Mouse (Mus musculus): Measurements from ENCODE around the gene Myh6.
A peak's percentile ranks its signal among the peaks of the same experiment; 100 is the strongest.
"Not testable (repeated sequence)": the region's sequence is repeated elsewhere in the genome, so short reads cannot be mapped to it uniquely, and the experiment has no call there.

Gene Myh6

GRCm38 (mm10) chr14:54966320-54966977 lies at the start of gene Myh6:
Gene Myh6 (minus strand): TSS chr14:54966927.
- no peak for DNase-seq

DNA sequence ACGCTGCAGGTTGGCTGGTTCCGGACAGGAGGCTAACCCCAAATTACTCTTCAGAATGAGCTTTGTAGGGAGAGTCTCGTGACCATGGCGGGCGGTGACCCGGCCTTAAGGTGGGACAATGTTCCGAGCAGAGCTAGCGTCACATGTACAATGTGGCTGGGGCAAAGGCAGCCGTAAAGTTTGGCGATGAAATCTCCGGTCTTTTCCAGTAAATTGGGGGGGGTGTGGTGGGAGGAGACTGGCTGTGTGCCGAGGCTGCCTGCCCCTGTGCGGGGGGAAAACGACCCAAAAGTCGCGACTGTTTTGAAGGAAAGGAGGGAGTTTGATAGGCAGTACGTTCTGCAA lies 49.0 kb upstream of the Myh6 start:
- DNase-seq = no peak

- peak; percentile 100 for DNase-seq
Observed at GRCm38 (mm10) chr14:55014991-55015766, 48.5 kb upstream of the Myh6 start, which contains the start of gene Ngdn. Gene Ngdn (plus strand): TSS chr14:55015454.

DNA sequence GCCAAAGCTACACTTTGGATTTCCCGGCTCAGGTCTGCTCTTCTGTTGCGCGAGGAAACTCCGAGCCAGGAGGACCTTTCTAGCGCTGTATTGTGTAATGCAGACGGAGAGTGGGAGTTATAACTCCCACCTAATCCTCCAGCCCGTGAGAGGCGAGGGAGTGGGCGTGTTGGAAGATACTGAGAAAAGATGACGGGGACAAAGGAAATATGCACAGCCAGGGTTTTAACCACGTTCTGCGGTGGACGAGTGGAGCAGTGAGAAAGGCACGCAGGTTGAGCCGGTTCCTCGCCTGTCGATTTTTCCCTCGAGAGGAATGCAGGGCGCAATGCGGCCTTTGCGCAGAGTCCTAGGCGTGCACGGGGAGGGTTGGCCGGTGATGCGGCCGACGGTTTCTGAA lies 47.9 kb upstream of the Myh6 start:
- DNase-seq = no peak

- DNase-seq = peak in 1 of 2 experiments; percentile 19
Observed at GRCm38 (mm10) chr14:55011116-55011515, 44.4 kb upstream of the Myh6 start.

DNA sequence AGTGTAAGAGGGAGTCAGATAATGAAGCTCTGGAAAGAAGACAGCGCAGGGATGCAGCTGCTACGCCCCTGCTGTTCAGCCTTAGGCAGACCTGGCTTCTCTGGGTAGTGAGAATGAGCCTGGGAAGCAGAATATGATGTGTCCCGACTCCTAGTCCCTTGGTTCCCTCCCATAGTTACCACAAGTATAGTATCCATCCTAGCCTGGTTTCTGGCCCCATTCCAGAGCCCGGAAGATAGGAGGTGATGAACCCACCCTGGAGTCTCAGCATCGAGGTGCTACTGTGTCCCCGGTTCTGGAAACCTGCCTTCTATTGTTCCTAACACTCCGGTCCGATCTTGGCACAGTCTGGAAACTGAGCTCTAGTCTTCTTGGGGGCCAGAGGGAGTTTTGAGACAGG lies 41.7 kb upstream of the Myh6 start:
- DNase-seq = no peak

DNA sequence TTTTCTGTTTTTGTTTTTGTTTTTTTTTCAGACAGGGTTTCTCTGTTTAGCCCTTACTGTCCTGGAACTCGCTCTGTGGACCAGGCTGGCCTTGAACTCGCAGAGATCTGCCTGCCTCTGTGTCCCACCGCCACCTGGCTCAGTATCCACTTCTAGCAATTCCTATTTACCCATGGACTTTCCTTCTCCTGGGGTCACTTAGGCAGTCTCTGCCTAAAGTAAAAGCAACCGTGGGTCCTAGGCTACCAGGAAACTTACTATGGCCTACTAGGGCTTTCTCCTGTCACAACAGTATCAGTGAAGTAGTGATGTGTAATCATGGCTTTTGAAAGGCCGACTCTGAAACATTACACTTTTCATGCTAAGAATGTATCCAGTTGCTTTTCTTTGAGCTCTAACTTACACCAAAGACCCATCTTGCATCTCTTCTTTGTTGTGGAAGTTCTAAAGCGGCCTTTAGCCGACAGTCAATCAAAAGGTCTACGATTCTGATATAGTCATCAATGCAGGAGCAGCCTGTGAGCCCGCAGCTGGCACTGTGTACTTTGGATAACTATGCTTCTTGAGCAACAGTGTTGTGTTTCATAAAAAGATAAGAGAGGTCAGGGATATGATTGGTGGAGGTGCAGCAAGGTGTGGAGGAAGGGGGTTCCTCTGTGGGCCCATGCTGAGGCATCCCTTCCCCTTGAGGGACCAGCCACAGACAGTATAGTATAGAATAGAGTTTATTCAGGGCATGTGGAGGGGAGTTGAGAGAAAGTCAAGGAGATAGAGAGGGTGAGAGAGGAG lies 40.6 kb upstream of the Myh6 start:
- no peak for DNase-seq

GRCm38 (mm10) chr14:55006541-55006940 lies 39.8 kb upstream of the Myh6 start:
- no peak for DNase-seq

DNA sequence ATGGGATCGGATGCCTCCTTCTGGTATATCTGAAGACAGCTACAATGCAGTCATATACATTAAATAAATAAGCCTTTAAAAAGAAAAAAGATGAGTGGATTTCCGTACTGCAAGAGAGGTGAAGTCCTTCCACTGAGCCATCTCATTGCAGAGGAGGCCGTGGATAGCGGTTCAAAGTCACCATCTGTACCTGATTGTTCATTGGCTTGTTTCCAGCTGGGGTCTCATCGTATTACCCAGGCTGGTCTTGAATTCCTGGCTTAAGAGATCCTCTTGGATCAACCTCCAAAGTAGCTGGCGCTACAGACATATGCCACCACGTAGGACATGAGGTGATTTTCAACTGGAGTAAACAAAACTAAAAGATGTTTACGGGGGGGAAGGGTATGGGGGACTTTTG lies 39.2 kb upstream of the Myh6 start:
- DNase-seq = no peak

GRCm38 (mm10) chr14:55005506-55005905 lies 38.8 kb upstream of the Myh6 start:
- no peak for DNase-seq

DNA sequence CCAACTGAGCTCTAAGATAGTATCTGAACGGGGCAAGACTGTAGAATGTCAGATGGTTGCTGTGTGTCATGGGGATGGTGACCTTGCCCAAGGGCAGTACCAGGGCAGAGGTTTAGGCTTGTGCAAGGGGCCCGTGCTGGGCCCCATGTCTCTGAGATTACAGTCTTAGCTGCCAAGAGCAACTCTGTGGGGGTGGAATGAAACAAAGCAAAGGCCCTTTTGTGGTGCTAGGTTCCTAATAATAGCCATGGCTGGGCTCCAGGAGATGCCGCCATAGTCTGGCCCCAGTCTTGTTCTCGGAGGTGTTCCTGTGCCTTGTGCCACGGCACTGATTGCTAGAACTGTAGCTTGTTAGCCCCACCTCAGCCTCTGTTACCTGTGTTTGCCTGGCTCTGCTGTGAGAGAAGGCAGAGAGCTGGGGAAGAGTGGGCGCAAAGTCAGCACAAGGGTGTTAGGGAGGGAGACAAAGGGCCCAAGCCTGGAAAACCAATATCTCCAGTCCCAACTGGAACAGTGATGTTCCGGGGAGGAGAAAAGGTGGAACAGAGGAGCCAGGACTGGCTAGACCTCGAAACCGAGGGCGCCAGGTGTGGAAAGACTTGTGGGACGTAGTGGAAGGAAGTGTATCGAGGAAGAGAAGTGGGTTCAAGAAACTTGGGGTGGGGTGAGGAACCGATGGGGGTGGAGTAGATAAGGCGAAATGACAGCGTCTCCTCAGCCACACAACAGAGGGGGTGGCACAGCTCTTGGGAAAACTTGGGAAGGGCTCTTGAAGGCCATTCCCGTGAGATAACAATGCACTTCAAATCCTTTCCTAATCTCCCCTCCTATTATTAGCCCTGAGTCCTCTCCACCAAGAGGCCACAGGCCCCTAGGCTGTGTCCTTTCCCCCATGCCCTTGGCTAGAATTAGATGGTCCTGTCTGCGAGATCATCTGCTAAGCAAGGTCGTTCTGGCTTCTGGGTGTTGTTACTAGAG lies 37.4 kb upstream of the Myh6 start:
- DNase-seq = no peak

GRCm38 (mm10) chr14:55002687-55003120 lies 36.0 kb upstream of the Myh6 start:
- DNase-seq = no peak

GRCm38 (mm10) chr14:55001938-55002686 lies 35.4 kb upstream of the Myh6 start:
- DNase-seq = no peak

DNA sequence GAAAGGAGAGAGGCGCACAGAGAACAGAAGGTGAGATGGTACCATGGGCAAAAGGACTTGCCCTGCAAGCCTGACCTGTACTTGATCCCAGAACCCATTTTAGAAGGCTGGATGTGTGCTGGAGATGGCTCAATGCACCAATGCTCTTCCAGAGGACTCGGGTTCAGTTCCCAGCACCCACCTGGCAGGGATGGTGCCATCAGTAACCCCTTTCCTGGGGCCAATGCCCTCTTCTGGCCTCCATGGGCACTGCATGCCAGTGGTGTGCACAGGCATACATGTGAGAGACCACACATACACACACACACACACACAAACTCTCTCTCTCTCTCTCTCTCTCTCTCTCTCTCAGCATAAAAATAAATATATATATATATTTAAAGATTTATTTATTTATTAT lies 34.7 kb upstream of the Myh6 start:
- no peak for DNase-seq

DNA sequence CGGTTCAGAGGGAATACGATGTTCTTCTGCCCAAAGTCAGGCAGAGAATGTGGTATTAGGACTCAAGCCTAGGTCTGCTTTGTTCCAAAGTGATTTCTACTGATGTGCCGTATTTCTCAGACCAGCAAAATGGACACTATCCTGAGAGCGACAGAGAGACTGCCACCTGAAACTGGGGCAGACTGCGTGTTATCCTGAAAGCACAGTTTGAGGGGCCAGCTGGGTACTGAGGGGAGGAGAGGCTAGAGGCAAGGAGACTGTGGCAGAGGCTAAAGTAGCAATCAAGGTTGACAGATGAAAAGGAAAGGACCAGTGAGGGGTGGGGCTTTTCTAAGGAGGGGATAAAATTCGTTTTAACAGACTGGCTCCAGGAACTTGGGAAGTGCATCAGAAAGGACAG lies 34.1 kb upstream of the Myh6 start:
- no peak for DNase-seq

- not testable (repeated sequence) for DNase-seq
Observed at GRCm38 (mm10) chr14:54999868-55000267, 33.1 kb upstream of the Myh6 start.

DNA sequence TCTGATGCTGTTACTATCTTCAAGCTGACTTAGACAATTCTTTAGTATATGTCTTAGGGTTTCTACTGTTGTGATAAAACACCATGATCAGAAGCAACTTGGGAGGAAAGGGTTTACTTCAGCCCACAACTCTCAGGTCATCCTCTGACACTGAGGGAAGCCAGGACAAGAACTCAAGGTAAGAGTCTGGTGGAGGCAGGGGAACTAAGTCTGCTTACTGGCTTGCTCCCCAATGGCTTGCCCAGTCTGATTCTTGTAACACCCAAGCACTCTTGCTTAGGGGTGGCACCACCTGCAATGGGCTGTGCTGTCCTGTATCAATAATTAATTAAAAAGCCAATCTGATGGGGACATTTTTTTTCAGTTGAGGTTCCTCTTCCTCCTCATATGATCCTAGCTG lies 32.0 kb upstream of the Myh6 start:
- no peak for DNase-seq

- DNase-seq = no peak
Observed at GRCm38 (mm10) chr14:54997297-54997696, 30.6 kb upstream of the Myh6 start.

GRCm38 (mm10) chr14:54996793-54997192 lies 30.1 kb upstream of the Myh6 start:
- no peak for DNase-seq

DNA sequence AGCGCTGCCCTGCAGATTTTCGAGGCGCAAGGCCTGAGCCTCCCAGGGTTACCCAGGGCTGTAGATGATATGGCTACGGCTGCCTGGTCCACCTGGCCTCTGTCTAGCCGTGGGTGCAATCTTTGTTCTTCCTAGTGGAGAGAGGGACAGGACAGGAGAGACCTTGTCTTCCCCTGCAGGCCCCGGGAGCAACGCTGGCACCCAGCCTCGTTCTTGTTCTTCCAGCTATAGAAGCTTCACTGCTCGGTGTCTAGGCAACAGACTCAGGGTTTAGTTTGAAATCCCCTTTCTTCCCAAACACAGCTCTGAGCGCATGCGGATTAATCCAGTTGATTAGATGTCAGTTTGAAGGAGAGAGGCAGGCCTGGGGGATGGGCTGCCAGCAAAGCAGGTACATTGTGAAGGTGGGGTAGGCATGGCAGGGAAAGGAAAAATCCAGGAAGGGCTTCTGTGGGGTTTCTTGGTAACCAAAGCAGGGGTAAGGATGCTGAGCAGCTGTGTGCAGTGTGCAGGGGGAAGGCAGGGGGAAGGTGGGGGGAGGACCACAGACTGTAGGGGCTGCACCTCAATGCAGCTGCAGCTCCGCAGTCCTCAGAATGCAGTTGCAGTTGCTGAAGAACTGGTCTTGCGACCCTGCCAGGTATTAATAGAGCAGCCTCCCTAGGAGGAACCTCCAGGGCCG lies 28.9 kb upstream of the Myh6 start:
- no peak for DNase-seq

DNA sequence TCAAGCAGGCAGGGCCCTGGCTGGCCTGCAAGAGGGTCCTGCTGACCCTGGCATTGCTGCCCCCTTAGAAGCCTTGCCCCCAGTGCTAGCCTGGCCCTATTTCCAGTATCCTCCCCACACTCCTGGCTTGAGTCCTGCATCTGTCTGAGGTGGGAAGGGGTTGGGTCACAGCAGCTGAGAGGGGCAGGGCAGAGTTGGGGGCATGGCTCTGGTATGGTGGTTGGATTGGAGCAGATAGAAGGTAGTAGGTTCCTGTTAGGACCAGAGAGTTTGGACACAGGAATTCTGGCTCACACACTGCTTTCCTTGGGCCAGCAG lies 28.1 kb upstream of the Myh6 start:
- no peak for DNase-seq
